Mouse (Mus musculus): ENCODE measurements at regions not wholly inside any gene's neighbourhood (a gene's known extent, or its start where the extent isn't known, plus 50 kb on each side); places are given as distances from the start of the nearest gene placed in this dataset.

- DNase-seq (ENCODE audit: low read depth) = no peak
Measured at GRCm38 (mm10) chr17:64382894-64383293, 51.2 kb upstream of the Pja2 start.

- no peak for DNase-seq (ENCODE audit: low read depth)
Measured at GRCm38 (mm10) chr17:64383600-64383999, 51.9 kb upstream of the Pja2 start.

GRCm38 (mm10) chr17:64390349-64390748, 58.6 kb upstream of the Pja2 start:
- no peak for DNase-seq (ENCODE audit: low read depth)

- no peak for DNase-seq (ENCODE audit: low read depth)
Measured at GRCm38 (mm10) chr17:64397254-64397897, 65.7 kb upstream of the Pja2 start.

GRCm38 (mm10) chr17:64398114-64398692, 66.5 kb upstream of the Pja2 start:
- DNase-seq (ENCODE audit: low read depth) = no peak

GRCm38 (mm10) chr17:64398708-64399107, 67.0 kb upstream of the Pja2 start:
- DNase-seq (ENCODE audit: low read depth) = no peak

GRCm38 (mm10) chr17:64406742-64407254, 75.1 kb upstream of the Pja2 start:
- DNase-seq (ENCODE audit: low read depth) = no peak

- no peak for DNase-seq (ENCODE audit: low read depth)
Measured at GRCm38 (mm10) chr17:64407255-64408011, 75.7 kb upstream of the Pja2 start.

GRCm38 (mm10) chr17:64425811-64426210, 94.1 kb upstream of the Pja2 start:
- DNase-seq (ENCODE audit: low read depth) = no peak

GRCm38 (mm10) chr17:64426536-64426935, 94.8 kb upstream of the Pja2 start:
- DNase-seq (ENCODE audit: low read depth) = no peak

GRCm38 (mm10) chr17:64439571-64439970, 107.9 kb upstream of the Pja2 start:
- peak; percentile 6 for DNase-seq (ENCODE audit: low read depth)

- DNase-seq (ENCODE audit: low read depth) = no peak
Measured at GRCm38 (mm10) chr17:64454736-64455135, 123.0 kb upstream of the Pja2 start.

- DNase-seq (ENCODE audit: low read depth) = no peak
Measured at GRCm38 (mm10) chr17:64466273-64466672, 134.3 kb upstream of the Man2a1 start.

GRCm38 (mm10) chr17:64466746-64467145, 133.8 kb upstream of the Man2a1 start:
- no peak for DNase-seq (ENCODE audit: low read depth)

GRCm38 (mm10) chr17:64467297-64467696, 133.2 kb upstream of the Man2a1 start:
- DNase-seq (ENCODE audit: low read depth) = no peak

GRCm38 (mm10) chr17:64469754-64470400, 130.7 kb upstream of the Man2a1 start:
- no peak for DNase-seq (ENCODE audit: low read depth)

GRCm38 (mm10) chr17:64480607-64481038, 119.9 kb upstream of the Man2a1 start:
- peak; percentile 20 for DNase-seq (ENCODE audit: low read depth)

GRCm38 (mm10) chr17:64484835-64485234, 115.7 kb upstream of the Man2a1 start:
- DNase-seq (ENCODE audit: low read depth) = no peak

- DNase-seq (ENCODE audit: low read depth) = no peak
Measured at GRCm38 (mm10) chr17:64489769-64490335, 110.7 kb upstream of the Man2a1 start.

- no peak for DNase-seq (ENCODE audit: low read depth)
Measured at GRCm38 (mm10) chr17:64490664-64491063, 109.9 kb upstream of the Man2a1 start.

GRCm38 (mm10) chr17:64491922-64492353, 108.6 kb upstream of the Man2a1 start:
- no peak for DNase-seq (ENCODE audit: low read depth)

All from fibroblast of lung, adult 2 months (primary cell).